Mouse (Mus musculus): ENCODE data around the gene Asna1. TPM values are rescaled to one million over a fixed set of nuclear protein-coding genes. Genes with fewer than 3 reads are reported as not detected.

Asna1 gene
- 63.3 and 64.0 TPM in 2 replicates for polyA plus RNA-seq (2012; rRNA removed)

DNA sequence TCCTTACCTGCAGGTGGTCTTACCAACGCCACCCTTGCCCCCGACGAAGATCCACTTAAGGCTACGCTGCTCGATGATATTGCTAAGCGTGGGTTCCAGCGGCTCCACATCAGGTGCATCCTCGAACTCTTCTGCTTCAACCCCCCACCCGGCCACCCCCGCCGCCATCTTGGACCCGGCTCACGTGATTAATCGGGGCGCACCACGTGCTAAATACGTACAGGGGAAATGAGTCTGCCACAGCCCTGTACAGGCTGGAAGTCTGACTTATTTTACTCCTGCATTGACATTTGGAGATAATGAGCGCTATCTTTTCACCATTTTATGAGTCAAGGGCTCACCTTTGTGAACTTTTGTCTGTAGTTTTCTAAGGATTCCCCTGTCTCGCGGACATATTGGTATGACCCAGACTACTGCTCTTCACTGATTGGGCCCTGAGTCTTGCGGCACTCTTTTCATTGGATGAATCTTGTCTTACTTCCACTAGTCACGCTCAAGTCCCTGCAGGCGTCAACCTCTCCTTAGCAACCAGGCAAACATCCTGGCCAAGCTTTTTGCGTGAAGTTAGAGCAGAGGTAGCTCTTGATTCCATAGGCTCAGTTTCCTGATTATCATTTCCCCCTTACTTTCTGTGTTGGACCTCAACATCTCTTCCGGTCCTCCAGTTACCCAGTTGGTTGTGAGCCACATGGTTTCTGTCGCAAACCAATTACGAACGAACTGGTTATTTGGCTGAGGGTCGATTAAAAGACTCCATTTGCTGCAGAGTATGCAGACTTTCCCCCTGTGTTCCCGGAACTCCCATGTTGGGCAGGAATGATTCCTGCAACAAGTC is at the start of gene Asna1:
TSS of gene Asna1 (minus strand) at position 184 of the 835 bp plus-strand sequence.

DNA sequence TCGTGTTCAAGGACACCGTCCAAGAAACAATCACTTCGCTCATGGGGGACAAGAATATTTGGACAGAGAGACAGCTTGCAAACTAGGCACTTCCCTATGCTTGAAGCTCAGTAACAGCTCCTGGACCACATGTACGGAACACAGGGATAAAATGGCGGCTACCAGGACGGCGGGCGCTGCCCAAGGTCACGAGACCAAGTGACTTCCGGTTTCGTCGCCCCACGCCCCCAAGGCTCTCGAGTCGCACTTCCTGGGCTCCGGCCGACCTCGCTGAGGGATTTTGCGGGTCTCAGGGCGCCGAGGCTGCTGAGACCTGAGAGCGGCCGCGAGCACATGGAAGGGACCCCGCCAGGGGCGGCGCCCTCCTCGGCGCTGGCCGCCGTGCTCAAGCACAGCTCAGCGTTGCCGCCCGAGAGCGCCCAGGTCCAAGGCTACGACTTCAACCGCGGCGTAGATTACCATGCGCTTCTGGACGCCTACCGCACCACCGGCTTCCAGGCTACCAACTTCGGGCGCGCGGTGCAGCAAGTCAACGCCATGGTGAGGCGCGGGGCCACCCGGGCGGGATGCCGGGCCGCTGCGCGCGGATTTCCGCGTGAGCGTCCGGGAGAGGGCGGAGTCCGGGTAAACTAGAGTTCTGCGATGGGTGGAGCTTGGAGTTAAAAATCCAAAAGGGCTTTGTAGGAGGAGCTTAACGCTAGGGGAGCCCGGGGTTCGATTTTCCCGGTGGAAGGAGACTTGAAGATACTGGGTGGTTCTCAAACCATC is 46.6 kb upstream of the Asna1 start, which contains the start of gene Dhps:
TSS of gene Dhps (plus strand) at position 244 of the 768 bp plus-strand sequence.

DNA sequence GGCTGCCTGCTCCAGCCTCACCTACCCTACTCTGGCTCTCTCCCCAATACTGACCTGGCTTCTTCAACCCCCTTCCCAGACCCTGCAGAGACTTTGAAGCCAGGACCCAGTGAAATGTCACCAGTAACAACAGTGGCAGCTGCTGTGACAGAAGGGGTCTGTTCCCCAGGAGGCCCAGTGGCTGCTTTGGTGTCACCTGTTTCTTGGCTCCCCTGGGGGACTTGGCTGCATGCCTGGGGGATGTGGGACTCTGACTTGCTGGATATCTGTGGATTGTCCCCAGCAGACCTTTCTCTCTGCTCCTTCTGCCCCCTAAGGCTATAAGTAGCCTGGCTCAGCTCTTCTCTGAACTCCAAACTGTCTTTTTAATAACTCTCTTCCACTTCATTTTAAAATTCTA is 42.9 kb upstream of the Asna1 start, which contains the start of gene Gm5741:
TSS of gene Gm5741 (minus strand) at position 1 of the 400 bp plus-strand sequence.

DNA sequence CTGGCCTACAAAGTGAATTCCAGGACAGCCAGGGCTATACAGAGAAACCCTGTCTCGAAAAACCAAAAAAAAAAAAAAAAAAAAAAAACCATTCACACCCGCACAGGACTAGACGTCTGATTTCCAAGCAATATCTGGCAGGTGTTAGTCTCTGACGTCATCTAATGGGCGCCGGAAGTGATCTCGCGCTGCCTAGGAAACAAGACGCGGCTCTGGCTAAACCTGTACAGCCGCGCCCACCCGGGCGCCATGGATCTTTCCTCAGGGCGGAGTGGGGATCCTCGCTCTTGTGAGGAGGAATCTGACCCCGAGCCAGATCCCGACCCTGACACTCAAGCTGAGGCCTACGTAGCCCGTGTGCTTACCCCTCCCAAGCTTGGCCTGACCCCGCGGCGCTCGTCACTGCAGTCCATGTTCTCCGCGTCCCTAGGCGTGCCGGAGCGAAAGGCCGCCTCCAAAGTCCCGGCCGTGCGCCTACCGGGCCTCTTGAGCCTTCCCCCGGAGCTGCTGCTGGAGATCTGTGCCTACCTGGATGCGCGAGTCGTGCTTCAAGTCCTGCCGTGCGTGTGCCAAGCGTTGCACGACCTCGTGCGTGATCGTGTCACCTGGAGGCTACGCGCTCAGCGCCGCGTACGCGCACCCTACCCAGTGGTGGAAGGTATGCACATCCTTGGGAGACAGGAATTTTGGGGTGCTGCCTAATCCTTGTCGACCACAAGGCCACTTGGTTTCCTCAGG is 35.0 kb upstream of the Asna1 start, which contains the start of gene Fbxw9:
TSS of gene Fbxw9 (plus strand) at position 177 of the 738 bp plus-strand sequence.

DNA sequence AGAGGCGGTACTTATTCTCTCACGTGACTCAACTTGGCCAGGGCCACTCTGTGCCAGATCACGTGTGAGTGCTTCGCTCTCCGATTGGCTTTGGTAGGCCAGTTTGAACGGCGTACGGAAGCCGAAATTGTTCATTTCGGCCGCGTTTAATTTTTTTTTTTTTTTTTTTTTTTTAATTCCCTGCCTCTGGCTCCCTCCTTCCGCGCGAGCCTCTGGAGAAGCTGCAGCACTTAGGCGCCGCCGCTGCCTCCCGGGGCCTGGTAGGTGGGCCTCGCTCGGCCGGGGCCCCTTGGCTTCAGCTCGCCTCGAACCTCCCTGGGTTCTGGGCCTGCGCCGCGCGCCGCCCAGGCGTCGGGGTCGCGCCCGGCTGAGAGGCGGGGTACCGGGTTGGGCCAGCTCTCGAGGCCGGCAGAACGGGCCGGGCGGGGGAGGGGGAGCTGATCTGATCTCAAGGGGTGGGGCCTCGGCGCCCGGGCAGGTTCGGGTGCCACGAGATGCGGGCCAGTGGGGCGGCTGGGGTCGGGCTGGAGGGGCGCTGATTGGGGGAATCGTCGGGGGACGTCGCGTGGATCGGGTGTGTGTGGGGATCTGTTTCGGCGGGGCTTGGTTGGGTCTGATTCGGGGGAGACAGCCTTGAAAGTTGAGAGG is 11.8 kb upstream of the Asna1 start, which contains the start of gene Tnpo2:
TSS of gene Tnpo2 (plus strand) at position 198 of the 648 bp plus-strand sequence.

DNA sequence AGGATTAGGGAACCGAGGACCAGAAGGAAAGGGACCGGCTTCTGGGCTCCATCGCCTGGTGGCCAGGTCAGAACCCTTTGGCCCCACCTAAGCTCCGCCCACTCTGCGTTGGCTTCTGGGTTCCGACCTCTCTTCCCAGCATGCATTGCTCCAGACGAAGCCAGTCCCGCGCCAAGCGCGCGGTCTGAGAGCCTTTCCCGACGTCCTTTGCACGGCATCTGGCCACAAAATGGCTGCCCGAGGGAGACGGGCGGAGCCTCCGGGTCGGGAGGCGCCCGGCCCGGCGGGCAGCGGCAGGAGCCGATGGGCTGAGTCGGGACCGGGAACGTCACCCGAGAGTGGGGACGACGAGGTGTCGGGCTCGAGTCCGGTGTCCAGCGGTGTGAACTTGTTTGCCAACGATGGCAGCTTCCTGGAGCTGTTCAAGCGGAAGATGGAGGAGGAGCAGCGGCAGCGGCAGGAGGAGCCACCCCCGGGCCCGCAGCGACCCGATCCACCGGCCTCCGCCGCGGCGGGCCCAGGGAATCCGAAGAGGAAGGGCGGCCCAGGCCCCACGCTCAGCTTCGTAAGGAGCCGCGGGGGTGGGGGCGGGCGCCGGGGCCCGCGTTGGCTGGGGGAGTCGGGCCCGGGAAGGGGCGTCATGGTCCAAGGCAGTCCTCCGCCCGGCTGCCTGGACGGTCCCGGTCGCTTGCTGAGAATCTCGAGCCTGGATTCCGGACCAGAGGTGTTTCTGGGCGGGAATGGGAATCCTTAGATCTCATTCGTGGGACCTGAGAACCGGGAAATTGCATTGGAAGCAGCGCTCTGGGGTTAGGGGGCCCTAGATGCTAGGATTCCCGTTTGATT is 1.8 kb upstream of the Asna1 start, which contains the start of gene Trir:
TSS of gene Trir (plus strand) at position 154 of the 846 bp plus-strand sequence.

DNA sequence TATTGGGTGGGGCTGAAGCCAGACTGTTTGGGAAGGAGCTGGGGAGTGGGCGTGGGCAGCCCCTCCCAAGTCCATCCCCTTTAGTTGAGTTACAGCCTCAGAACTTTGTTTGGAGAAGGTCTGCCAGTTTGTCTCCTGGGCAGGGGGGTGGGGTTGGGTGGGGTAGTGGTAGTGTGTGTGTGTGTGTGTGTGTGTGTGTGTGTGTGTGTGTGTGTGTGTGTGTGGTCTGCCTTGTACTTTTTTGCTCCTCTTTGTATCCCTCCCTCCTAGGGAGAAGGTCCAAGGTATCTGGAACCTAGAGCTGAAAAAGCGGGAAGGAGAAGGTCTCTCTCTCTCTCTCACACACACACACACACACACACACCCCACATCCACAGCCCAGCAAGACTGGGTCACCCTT is 10.7 kb downstream of the Asna1 start, which contains the start of gene Best2:
TSS of gene Best2 (minus strand) at position 101 of the 400 bp plus-strand sequence.

DNA sequence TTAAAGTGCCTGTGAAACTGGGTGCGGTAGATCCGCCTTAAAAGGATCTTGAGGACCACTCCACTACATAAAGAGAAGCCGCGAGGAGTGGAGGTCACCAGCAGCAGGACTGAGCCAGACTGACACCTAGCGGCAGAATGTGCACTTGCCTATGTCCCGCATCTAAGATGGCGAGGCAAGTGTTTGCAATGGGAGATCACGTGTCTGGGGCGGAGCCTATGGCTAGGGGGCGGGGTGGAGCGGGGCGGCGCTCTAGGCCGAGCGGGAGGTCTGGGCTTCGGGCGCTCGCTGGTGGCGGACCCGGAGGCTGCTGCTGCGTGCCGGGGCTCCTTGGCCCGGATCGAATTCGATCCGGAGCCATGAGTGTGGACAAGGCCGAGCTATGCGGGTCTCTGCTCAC is 34.7 kb downstream of the Asna1 start, which contains the start of gene Hook2:
TSS of gene Hook2 (plus strand) at position 255 of the 400 bp plus-strand sequence.

DNA sequence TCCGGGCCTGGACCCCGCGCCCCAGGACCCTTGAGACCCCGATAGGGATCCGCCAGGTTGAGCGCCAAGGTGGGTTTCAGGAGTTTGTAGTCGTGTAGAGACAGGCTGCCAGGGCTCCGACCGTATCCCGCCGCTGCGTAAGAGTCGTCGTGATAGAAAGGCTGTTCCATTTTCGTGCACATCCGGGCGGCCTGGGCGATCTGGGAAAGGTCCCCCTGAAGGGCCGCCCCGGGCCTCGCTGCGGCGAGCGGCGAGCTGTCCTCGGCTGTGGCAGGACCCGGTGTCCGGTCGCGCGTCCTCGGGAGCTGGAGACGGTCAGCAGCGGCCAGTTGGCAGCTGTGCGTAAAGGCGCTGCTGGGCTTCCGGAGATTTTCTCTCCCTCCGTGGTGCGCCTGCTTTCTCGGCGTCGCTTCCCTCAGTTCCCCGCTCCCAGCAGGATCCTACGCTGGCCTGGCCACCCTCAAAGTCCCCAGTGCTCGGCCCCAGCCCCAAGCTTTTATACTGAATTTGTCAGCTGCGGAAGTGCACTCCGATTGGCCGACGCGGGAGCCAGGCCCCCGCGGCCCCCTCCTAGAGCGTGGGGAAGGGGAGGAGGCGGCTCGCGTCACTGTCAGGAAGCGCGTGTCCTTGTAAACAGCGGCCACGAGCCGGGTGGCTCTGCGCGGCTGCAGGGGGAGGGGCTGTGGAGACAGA is 46.7 kb downstream of the Asna1 start, which contains the start of gene Junb:
TSS of gene Junb (minus strand) at position 471 of the 693 bp plus-strand sequence.

DNA sequence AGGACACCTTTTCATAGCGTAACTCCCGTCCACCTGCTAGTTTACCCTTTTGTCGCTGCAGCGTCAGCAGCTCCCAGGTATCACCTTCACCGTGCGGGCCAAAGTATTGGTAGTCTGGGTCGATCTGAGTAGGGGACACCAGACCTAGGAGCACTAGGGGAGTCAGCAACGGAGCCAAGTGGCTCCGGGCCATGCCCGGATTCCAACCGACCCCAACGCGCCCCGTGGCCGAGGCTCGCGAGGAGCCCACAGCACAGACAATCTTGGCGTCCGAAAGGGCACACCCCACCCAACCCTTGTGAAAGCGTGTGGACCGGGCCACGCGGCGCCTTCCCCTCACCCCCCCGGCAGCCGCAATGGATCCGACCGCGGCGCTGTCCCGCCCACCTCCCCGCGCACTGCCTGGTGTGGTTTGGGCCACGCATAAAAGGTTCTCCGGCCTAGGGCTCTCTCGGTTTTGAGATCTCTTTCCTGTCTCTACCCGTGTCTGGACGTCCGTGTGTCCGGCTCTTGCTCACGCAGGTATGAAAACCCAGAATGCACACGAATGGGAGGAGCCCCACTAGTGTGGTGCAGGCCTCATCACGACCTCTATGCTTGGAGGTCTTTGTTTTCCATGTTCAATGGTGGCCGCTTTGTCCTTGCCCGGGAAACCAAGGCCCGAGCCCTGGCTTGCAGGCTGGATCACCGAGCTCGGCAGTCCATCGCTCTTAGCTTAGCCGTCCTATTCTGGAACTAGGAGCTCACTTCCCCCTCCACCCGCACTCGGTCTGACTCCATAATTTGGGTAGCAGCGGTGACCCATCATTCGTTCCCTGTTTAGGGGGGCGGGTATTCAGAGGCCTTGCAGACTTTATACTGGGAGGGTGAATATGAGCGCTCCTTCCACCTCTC is 55.6 kb downstream of the Asna1 start, which contains the start of the genes Gm49661, Prdx2 and Rnaseh2a:
TSS of gene Gm49661 (minus strand) at position 193 of the 894 bp plus-strand sequence.
TSS of gene Prdx2 (plus strand) at position 347 of the 894 bp plus-strand sequence.
TSS of gene Rnaseh2a (minus strand) at position 527 of the 894 bp plus-strand sequence.

Other genes starting within 250 kb of the Asna1 start
- 1.3 and 1.7 TPM in 2 replicates for gene Nfix, start 224.9 kb downstream of the Asna1 start, polyA plus RNA-seq (2012; rRNA removed)
- 1.9 and 2.0 TPM in 2 replicates for gene Dand5, start 202.5 kb downstream of the Asna1 start, polyA plus RNA-seq (2012; rRNA removed)
- 25.2 and 27.4 TPM in 2 replicates for gene Gadd45gip1, start 193.8 kb downstream of the Asna1 start, polyA plus RNA-seq (2012; rRNA removed)
- 108 and 113 TPM in 2 replicates for gene Rad23a, start 184.6 kb downstream of the Asna1 start, polyA plus RNA-seq (2012; rRNA removed)
- gene Calr, start 178.3 kb downstream of the Asna1 start, polyA plus RNA-seq (2012; rRNA removed) = 389 and 417 TPM in 2 replicates
- gene Farsa, start 168.3 kb downstream of the Asna1 start, polyA plus RNA-seq (2012; rRNA removed) = 37.4 and 40.3 TPM in 2 replicates
- gene Syce2, start 153.2 kb downstream of the Asna1 start, polyA plus RNA-seq (2012; rRNA removed) = 11.5 and 11.9 TPM in 2 replicates
- gene Gcdh, start 131.4 kb downstream of the Asna1 start, polyA plus RNA-seq (2012; rRNA removed) = 84.3 and 97.5 TPM in 2 replicates
- 82.0 and 97.2 TPM in 2 replicates for gene Klf1, start 123.4 kb downstream of the Asna1 start, polyA plus RNA-seq (2012; rRNA removed)
- gene Dnase2a, start 116.7 kb downstream of the Asna1 start, polyA plus RNA-seq (2012; rRNA removed) = 12.9 and 13.0 TPM in 2 replicates
- 0.07 and 0.08 TPM in 2 replicates for gene Mast1, start 87.9 kb downstream of the Asna1 start, polyA plus RNA-seq (2012; rRNA removed)
- gene Rtbdn, start 78.3 kb downstream of the Asna1 start, polyA plus RNA-seq (2012; rRNA removed) = not detected in 2 replicates
- gene Gm49661, start 55.8 kb downstream of the Asna1 start, polyA plus RNA-seq (2012; rRNA removed) = 0.58 TPM in 1 of 2 replicates, not detected in the other
- 467 and 538 TPM in 2 replicates for gene Prdx2, start 55.7 kb downstream of the Asna1 start, polyA plus RNA-seq (2012; rRNA removed)
- gene Rnaseh2a, start 55.5 kb downstream of the Asna1 start, polyA plus RNA-seq (2012; rRNA removed) = 37.4 and 40.1 TPM in 2 replicates
- gene Junb, start 46.6 kb downstream of the Asna1 start, polyA plus RNA-seq (2012; rRNA removed) = 11.6 and 18.6 TPM in 2 replicates
- gene Hook2, start 34.7 kb downstream of the Asna1 start, polyA plus RNA-seq (2012; rRNA removed) = 10.3 and 12.2 TPM in 2 replicates
- not detected in 2 replicates for gene Best2, start 10.8 kb downstream of the Asna1 start, polyA plus RNA-seq (2012; rRNA removed)
- 83.5 and 105 TPM in 2 replicates for gene Trir, start 1.5 kb upstream of the Asna1 start, polyA plus RNA-seq (2012; rRNA removed)
- gene Tnpo2, start 11.6 kb upstream of the Asna1 start, polyA plus RNA-seq (2012; rRNA removed) = 18.0 and 21.4 TPM in 2 replicates
- 11.8 and 12.7 TPM in 2 replicates for gene Fbxw9, start 34.8 kb upstream of the Asna1 start, polyA plus RNA-seq (2012; rRNA removed)
- gene Gm5741, start 42.7 kb upstream of the Asna1 start, polyA plus RNA-seq (2012; rRNA removed) = 0.26 TPM in 1 of 2 replicates, not detected in the other
- 17.8 and 18.4 TPM in 2 replicates for gene Dhps, start 46.5 kb upstream of the Asna1 start, polyA plus RNA-seq (2012; rRNA removed)
- 39.8 and 41.3 TPM in 2 replicates for gene Wdr83os, start 55.5 kb upstream of the Asna1 start, polyA plus RNA-seq (2012; rRNA removed)
- 22.9 and 26.2 TPM in 2 replicates for gene Wdr83, start 56.0 kb upstream of the Asna1 start, polyA plus RNA-seq (2012; rRNA removed)
- gene Man2b1, start 58.0 kb upstream of the Asna1 start, polyA plus RNA-seq (2012; rRNA removed) = 41.9 and 48.3 TPM in 2 replicates
- gene Zfp791, start 97.8 kb upstream of the Asna1 start, polyA plus RNA-seq (2012; rRNA removed) = 4.4 and 5.3 TPM in 2 replicates
- not detected in 2 replicates for gene Cks1brt, start 126.6 kb upstream of the Asna1 start, polyA plus RNA-seq (2012; rRNA removed)
- not detected in 2 replicates for gene Olfr371, start 200.7 kb upstream of the Asna1 start, polyA plus RNA-seq (2012; rRNA removed)

All from liver, embryonic 18 days (tissue).